Mouse (Mus musculus) spleen, adult 2 months (tissue): Measurements from ENCODE around the gene Mecr. TPM values are rescaled to one million over a fixed set of nuclear protein-coding genes. Genes with fewer than 3 reads are reported as not detected.

Experiments used
- DNase-seq, 2 experiments: peaks; one replicate each; pipeline versions ENCODE4 v3.0.0 to v3.0.0-alpha.2; 2012 to 2021; ENCODE audit warnings: low spot score in 2 of 2, low read depth in 1 of 2
- H3K27ac ChIP-seq: fragments of 200-500 bp; 2 replicates; pipeline ENCODE4 v1.5.1; 2012; ENCODE audit warnings: low read length, inconsistent platforms; ENCODE audit not compliant: insufficient read depth
- H3K27me3 ChIP-seq: fragments of 200-500 bp; 2 replicates; pipeline ENCODE4 v1.6.1; 2012; ENCODE audit warnings: mild to moderate bottlenecking, moderate library complexity, low read length, inconsistent platforms; ENCODE audit not compliant: control insufficient read depth, insufficient read depth
- H3K36me3 ChIP-seq: fragments of 200-500 bp; 2 replicates; pipeline ENCODE4 v1.6.1; 2012; ENCODE audit warnings: mild to moderate bottlenecking, low read length, inconsistent platforms; ENCODE audit not compliant: control insufficient read depth, insufficient read depth
- H3K4me1 ChIP-seq: fragments of 200-500 bp; 2 replicates; pipeline ENCODE4 v1.6.1; 2011; ENCODE audit warnings: inconsistent platforms; ENCODE audit not compliant: control insufficient read depth, insufficient read depth, insufficient read length
- H3K4me3 ChIP-seq: fragments of 200-500 bp; 2 replicates; pipeline ENCODE4 v1.5.1; 2011; ENCODE audit warnings: mild to moderate bottlenecking, inconsistent platforms; ENCODE audit not compliant: insufficient read depth, insufficient read length; ENCODE audit errors: extremely low read depth
- CTCF ChIP-seq: fragments of 200-500 bp; IDR thresholded peaks from 2 replicates; pipeline ENCODE4 v1.5.1; 2011; ENCODE audit warnings: mild to moderate bottlenecking, inconsistent platforms; ENCODE audit not compliant: insufficient read depth, insufficient read length, insufficient replicate concordance; ENCODE audit errors: extremely low read depth
- POLR2A ChIP-seq: fragments of 200-500 bp; IDR thresholded peaks from 2 replicates; pipeline ENCODE4 v1.6.1; 2011; ENCODE audit warnings: low read depth, low read length, inconsistent platforms
- WGBS: fragments of 180-500 bp; shearing (Covaris S2); methylation state at CpG from one replicate; pipeline ENCODE4 v1.1.7; 2018; 5-methylcytosine and 5-hydroxymethylcytosine counted together
- polyA plus RNA-seq: library from polyadenylated mRNA; depleted of rRNA; stranded (reverse); fragments of >200 nt; gene quantifications from 2 replicates; pipeline ENCODE4 v1.2.3, GENCODE M21; 2012

The Mecr gene
- polyA plus RNA-seq, 1 experiment: 15.0 TPM

- 3% methylated on average over 37 of the region's 39 CpGs for whole genome bisulfite sequencing
- peaks cover 12% of the 10 kb centered on the region for H3K4me1 ChIP-seq
- peak overlapping the region; percentile 62; the same call in 1 of the 2 replicates for H3K4me3 ChIP-seq
- TF ChIP-seq CTCF: no peak
- TF ChIP-seq POLR2A: no peak
- no peaks in the 10 kb centered on the region for H3K36me3 ChIP-seq
- no peak overlapping the region for H3K27ac ChIP-seq
- DNase-seq: no peak
- H3K27me3 ChIP-seq: peaks cover 12% of the 10 kb centered on the region
These were observed 6.9 kb upstream of the Mecr start for GRCm38 (mm10) chr4:131836351-131836881.

DNA sequence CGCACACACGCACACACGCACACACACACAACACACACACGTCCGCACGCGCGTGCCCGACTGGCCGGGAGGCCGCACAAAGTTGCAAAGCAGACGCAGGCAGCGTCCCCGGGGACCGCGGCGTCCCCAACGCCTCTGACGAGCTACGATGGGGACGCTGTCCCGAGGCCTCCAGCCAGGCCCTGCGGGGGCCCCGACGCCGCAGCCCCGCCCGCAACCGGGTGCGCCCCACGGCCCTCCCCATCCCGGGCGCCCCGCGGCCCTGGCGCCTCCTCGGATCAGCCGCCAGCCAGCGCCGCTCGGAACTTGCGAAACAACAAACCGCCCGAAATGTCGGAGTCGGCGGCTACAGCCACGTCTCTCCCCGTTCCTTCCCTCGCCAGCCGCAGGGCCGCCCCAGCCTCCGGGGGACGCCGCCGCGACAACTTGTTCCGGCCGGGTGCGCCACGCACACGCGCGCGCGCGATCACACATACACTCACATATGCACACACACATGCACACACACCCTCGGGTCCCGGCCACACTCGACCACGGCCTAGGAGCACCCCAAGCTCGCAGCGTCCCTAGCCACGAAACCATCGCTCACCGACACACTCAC, 6.3 kb upstream of the Mecr start:
- no peak for DNase-seq
- under 1% methylated on average over 64 of the region's 76 CpGs for WGBS
- H3K4me1 ChIP-seq: peaks cover 12% of the 10 kb centered on the region
- H3K27ac ChIP-seq: no peak overlapping the region
- H3K36me3 ChIP-seq: no peaks in the 10 kb centered on the region
- peak overlapping the region; percentile 62; the same call in 1 of the 2 replicates for H3K4me3 ChIP-seq
- TF ChIP-seq CTCF: no peak
- peaks cover 12% of the 10 kb centered on the region for H3K27me3 ChIP-seq

DNA sequence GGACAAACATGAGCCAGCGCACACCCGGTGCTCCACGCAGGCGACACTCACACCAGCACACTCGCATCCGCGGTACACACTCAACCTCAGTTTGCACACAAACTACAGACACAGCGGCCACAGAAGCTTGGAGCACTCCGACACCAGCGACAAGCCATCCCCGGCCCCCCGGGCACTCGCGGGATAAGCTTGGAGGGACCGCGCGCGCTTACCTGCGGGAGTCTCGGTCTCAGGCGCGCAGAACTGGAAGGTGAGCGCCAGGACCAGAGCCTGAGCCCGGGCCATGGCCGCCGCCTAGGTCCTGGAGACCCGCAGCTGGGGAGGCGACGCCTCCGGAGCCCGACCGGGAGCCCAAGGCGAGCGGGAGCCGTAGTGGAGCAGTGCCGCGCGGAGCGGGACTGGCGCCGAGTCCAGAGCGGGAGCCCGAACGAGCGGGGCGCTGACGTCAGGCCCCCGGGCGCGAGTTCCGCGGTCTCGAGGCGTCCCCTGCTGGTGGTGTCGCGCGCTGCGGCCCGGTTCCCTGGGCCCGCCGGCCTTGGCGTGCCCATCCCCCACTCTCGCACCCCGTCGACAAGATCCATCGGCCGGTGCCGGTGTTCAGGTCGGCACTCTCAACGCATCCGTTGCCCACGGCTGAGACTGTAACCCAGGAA, 5.3 kb upstream of the Mecr start, which contains the start of gene Ptpru:
Ptpru (minus strand) TSS at position 417 of the 653 bp plus-strand sequence.
- WGBS: 2% methylated on average over 72 of the region's 72 CpGs
- Histone ChIP-seq H3K4me1 (peaks cover 12% of the 10 kb centered on the region), H3K4me3 (peak within 1 kb of the TSS; percentile 62), H3K27ac (no peak within 1 kb of the TSS), H3K27me3 (peaks cover 12% of the 10 kb centered on the region), H3K36me3 (no peaks in the 10 kb centered on the region)
- TF ChIP-seq CTCF (peak; percentile 96), POLR2A (no peak)
- peak; percentile 42 to 83 for DNase-seq

- 92% methylated on average over 8 of the region's 8 CpGs for WGBS
- Histone ChIP-seq H3K27me3 (no peaks in the 10 kb centered on the region), H3K36me3 (0 out of 2 replicates have a peak, but pooled peaks cover 2% of the 10 kb centered on the region), H3K4me1 (no peaks in the 10 kb centered on the region; the same call in 1 of the 2 replicates), H3K27ac (no peak overlapping the region), H3K4me3 (no peak overlapping the region)
- TF ChIP-seq CTCF: no peak
- TF ChIP-seq POLR2A: no peak
- DNase-seq: no peak
These were observed 2.9 kb downstream of the Mecr start for GRCm38 (mm10) chr4:131845991-131846778.

- H3K27ac ChIP-seq: no peak overlapping the region
- H3K4me1 ChIP-seq: no peaks in the 10 kb centered on the region; the same call in 1 of the 2 replicates
- no peak for DNase-seq
- H3K27me3 ChIP-seq: no peaks in the 10 kb centered on the region
- no peak overlapping the region for H3K4me3 ChIP-seq
- WGBS: 93% methylated on average over 6 of the region's 6 CpGs
- TF ChIP-seq CTCF (no peak), POLR2A (no peak)
- H3K36me3 ChIP-seq: 0 out of 2 replicates have a peak, but pooled peaks cover 2% of the 10 kb centered on the region
These were observed 4.8 kb downstream of the Mecr start for GRCm38 (mm10) chr4:131848082-131848481.

DNA sequence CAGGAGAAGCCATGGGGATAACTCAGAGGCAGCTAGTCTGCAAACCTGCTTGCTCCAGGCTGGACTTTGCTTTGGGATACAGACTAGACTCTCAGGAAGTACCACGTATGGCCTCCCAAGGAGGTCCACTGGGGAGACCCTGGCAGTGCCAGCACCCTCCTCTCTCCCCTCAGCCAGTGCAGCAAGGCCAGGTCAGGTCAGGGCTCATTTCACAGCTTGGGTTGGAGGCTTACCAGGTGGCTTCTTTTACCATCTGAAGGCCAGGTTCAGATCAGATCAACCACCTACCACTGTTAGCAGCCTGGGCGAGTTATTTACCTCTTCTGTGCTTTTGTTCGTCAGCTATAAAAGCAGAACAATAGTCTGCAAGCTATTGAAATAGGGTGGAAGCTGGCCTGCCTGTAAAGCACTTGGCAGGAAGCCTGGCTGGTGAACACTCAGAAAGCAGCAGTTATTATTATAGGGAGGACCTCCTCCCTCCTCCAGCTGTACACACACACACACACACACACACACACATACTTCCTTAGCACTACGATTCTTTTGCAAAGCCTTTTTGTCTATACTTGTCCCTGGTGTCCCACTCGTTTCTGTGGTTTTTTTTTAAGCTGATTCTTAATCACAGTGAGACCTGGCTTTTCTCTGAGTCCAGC, 6.8 kb downstream of the Mecr start:
- Histone ChIP-seq H3K27ac (no peak overlapping the region), H3K36me3 (0 out of 2 replicates have a peak, but pooled peaks cover 2% of the 10 kb centered on the region), H3K4me3 (no peak overlapping the region), H3K27me3 (no peaks in the 10 kb centered on the region), H3K4me1 (no peaks in the 10 kb centered on the region)
- DNase-seq: no peak
- TF ChIP-seq POLR2A (no peak), CTCF (no peak)
- 43% methylated on average over 5 of the region's 5 CpGs for WGBS
